Mouse (Mus musculus): ENCODE measurements around the gene Tmprss7.
A peak's percentile ranks its signal among the peaks of the same experiment; 100 is the strongest.

The Tmprss7 gene

GRCm38 (mm10) chr16:45693558-45693957 lies at the start of gene Tmprss7:
Gene Tmprss7, minus strand, starts transcription at chr16:45693658.
- no peak for DNase-seq (ENCODE audit: low spot score in 2 of 2)

- DNase-seq (ENCODE audit: low spot score in 2 of 2), result peak; percentile 86 to 95
Observed at GRCm38 (mm10) chr16:45742615-45743476, 49.4 kb upstream of the Tmprss7 start, which contains the start of gene Abhd10. Gene Abhd10, minus strand, starts transcription at chr16:45742955.

- DNase-seq (ENCODE audit: low spot score in 2 of 2), result no peak
Observed at GRCm38 (mm10) chr16:45737880-45738279, 44.4 kb upstream of the Tmprss7 start.

GRCm38 (mm10) chr16:45736724-45737123 lies 43.3 kb upstream of the Tmprss7 start:
- DNase-seq (ENCODE audit: low spot score in 2 of 2), result no peak

- no peak for DNase-seq (ENCODE audit: low spot score in 2 of 2)
Observed at GRCm38 (mm10) chr16:45729163-45729562, 35.7 kb upstream of the Tmprss7 start.

GRCm38 (mm10) chr16:45724742-45725102 lies 31.3 kb upstream of the Tmprss7 start:
- no peak for DNase-seq (ENCODE audit: low spot score in 2 of 2)

GRCm38 (mm10) chr16:45724061-45724741 lies 30.7 kb upstream of the Tmprss7 start, which contains the start of gene Tagln3:
Gene Tagln3, minus strand, starts transcription at chr16:45724608.
- DNase-seq (ENCODE audit: low spot score in 2 of 2), result no peak

- no peak for DNase-seq (ENCODE audit: low spot score in 2 of 2)
Observed at GRCm38 (mm10) chr16:45723172-45723901, 29.9 kb upstream of the Tmprss7 start.

- DNase-seq (ENCODE audit: low spot score in 2 of 2), result no peak
Observed at GRCm38 (mm10) chr16:45722460-45722951, 29.0 kb upstream of the Tmprss7 start.

- DNase-seq (ENCODE audit: low spot score in 2 of 2), result no peak
Observed at GRCm38 (mm10) chr16:45720022-45720630, 26.7 kb upstream of the Tmprss7 start.

- no peak for DNase-seq (ENCODE audit: low spot score in 2 of 2)
Observed at GRCm38 (mm10) chr16:45718296-45718695, 24.8 kb upstream of the Tmprss7 start.

- DNase-seq (ENCODE audit: low spot score in 2 of 2), result no peak
Observed at GRCm38 (mm10) chr16:45714489-45715150, 21.2 kb upstream of the Tmprss7 start.

GRCm38 (mm10) chr16:45713878-45714277 lies 20.4 kb upstream of the Tmprss7 start:
- DNase-seq (ENCODE audit: low spot score in 2 of 2), result no peak

GRCm38 (mm10) chr16:45713261-45713660 lies 19.8 kb upstream of the Tmprss7 start:
- no peak for DNase-seq (ENCODE audit: low spot score in 2 of 2)

- no peak for DNase-seq (ENCODE audit: low spot score in 2 of 2)
Observed at GRCm38 (mm10) chr16:45711263-45711662, 17.8 kb upstream of the Tmprss7 start.

- DNase-seq (ENCODE audit: low spot score in 2 of 2), result no peak
Observed at GRCm38 (mm10) chr16:45699301-45699700, 5.8 kb upstream of the Tmprss7 start.

- DNase-seq (ENCODE audit: low spot score in 2 of 2), result no peak
Observed at GRCm38 (mm10) chr16:45697996-45698395, 4.5 kb upstream of the Tmprss7 start.

- no peak for DNase-seq (ENCODE audit: low spot score in 2 of 2)
Observed at GRCm38 (mm10) chr16:45695445-45696160, 2.1 kb upstream of the Tmprss7 start.

- DNase-seq (ENCODE audit: low spot score in 2 of 2), result no peak
Observed at GRCm38 (mm10) chr16:45692851-45693250, 607 bp downstream of the Tmprss7 start.

- no peak for DNase-seq (ENCODE audit: low spot score in 2 of 2)
Observed at GRCm38 (mm10) chr16:45690178-45690577, 3.3 kb downstream of the Tmprss7 start.

Measured in spleen, postnatal 10 days (tissue).